Mouse (Mus musculus): ENCODE data around the gene Zbtb17.

DNA sequence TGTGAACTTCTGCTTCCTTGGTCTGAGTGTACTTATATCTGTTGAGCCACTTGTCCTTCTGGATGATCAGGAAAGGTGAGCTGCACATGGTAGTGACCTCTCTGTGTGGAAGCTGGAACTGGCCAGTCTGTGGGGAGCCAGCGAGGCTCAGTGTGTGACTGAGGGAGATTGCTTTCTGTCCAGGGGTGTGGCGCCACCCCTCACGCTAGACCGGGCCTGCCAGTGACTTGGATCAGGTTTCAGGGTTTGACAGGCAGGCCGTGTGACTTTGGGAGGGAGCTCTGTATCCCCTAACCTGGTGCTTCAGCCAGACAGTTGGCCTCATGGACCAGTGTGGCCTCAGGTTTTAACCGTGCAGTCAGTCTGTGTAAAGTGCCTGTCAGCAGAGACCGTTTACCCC is 13.8 kb downstream of the Zbtb17 start:
- TF ChIP-seq POLR2A (IDR thresholded peaks at IDR 0.05; ENCODE audit: low read depth, low read length) (no peak), CTCF (IDR thresholded peaks at IDR 0.05; ENCODE audit: extremely low read depth, insufficient read length, insufficient replicate concordance, low read depth, low read length) (no peak)

All from small intestine, adult 2 months (tissue).